Mouse (Mus musculus): ENCODE results near the gene Eml4.

DNA sequence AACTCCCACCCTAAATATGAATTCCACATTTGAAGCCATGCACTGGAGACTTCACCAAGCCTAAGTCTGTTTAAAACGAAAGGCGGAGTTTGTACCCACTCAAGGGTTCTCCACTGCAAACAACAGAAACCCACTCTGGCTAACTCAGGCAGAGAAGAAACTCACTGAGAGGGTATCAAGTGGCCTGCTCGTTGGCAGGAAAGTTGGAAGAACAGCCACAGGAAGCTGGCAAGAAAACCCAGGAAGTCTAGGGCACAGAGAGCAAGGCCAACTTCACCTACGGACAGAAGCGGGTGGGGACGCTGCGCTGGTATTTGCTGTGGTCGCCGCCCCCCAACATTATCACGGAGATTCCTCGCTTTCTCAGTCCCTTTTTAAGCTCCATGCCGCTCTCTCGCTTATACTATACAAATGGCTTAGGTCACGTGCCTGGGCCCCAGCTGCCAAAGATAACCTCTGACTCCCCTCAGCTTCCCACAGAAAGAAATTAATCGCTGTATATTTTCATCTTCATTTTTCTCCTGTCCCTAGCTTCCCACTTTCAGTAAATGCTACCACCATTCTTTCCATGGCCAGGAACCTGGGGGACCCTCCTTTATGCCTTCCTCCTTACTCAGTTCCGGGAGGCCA, 9.7 kb upstream of the Eml4 start:
- TF ChIP-seq CTCF (IDR thresholded peaks at IDR 0.05; ENCODE audit: extremely low read depth, insufficient read depth, low read length) (no peak), POLR2A (IDR thresholded peaks at IDR 0.05; ENCODE audit: extremely low read depth, insufficient read depth, low read length) (no peak)

Measured in cortical plate, adult 2 months (tissue).